Mouse (Mus musculus) cerebellum, postnatal 10 days (tissue): Measurements from ENCODE around the gene Gnaz.

ENCODE experiments used
- DNase-seq, 2 experiments: peaks; one replicate each; pipeline ENCODE4 v3.0.0; 2021; ENCODE audit warnings: mixed read lengths in 2 of 2

Gnaz gene

DNA sequence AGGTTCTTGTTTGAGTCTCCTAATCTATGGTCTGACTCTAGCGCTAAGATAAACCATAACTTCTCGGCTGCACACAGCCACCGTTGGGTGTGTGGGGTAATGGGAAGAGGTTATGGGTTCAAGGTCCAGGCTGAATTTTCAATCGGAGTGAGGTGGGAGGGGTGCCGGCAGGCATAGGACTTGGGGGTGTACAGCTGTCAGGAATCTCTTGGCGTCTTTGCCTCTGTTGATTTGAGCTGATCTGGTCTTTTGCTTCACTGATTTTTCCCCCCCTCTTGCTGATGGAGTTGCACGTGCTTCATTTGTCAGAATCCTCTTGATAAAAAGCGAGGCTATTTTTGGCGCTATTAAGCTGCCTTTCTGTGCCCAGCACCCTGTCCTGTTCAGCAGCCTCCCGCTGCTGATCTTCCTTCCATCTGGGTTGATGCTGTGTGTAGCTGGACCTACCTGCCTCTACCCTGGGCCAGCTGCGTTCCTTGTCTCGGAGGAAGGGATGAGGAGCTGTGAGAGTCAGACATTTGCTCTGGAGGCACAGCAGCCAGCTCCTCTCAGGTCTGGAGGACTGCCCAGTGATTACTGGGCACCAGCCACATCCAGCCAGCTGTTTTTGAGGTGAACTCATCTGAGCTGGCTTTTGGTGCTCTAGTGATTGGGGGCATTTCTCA lies 96.5 kb downstream of the Gnaz start:
- DNase-seq, result peak in 1 of 2 experiments; percentile 30

DNA sequence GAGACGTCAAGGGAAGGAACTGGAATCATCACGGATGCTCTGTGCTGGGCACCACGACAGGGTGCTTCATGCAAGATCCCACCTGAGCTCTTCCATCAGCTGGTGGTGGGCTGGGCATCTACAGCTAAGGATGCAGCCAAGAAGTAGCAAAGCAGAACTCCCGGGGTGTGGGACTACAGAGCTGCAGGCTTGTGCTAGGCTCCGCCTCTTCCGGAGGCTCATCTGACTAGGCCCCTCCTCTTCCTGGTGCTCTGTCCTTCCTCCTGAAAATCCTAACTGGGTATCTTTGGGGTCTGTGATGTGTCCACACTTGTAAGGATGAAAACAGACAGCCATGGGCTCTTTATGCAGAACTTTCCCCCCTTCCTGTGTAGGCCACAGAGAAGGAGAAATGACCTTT lies 98.7 kb downstream of the Gnaz start:
- DNase-seq, result peak in 1 of 2 experiments; percentile 12
